Mouse (Mus musculus): ENCODE results near the gene Zfp536. TPM values are rescaled to one million over a fixed set of nuclear protein-coding genes. Genes with fewer than 3 reads are reported as not detected.

Gene Zfp536
- polyA plus RNA-seq, 1 experiment from 2014 or later = 36.0 TPM

DNA sequence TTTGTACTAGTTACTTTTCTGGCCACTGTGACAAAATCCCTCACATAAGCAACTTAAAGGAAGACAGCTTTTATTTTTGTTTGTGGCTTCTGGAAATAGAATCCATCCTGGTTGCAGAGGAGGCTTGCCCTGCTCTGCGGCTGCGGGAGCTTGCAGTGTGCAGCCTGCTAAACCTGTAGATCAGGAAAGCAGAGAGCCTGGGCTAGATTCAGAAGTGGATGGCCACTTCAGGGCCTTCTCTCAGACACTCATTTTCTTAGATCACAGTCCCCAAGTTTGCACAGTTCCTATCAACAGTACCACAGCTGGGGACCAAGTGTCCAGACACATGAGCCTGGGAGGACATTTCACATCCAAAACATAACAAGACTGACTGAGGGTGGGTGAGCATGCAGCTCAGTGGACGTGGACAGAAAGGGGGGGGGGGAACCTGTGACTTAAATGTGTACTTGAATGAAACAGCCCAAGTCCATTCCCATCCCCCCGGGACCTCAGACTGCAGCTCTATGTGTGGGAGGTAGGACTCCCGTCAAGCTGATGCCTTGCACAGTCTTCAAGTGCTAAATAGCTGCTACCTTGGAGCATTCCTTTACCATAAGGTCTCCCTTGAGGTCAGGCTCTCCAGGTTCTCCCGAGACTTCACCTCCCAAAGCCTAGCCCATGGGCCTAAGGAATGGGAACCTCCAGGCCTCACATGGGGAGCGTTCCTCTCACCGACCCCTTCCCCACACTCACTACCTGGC lies 262.3 kb downstream of the Zfp536 start:
- ATAC-seq (replicated peaks) = no peak
- H3K27ac ChIP-seq (replicated peaks) = no peak overlapping the region; the same call in 1 of the 2 replicates
- 83% methylated on average over 8 of the region's 8 CpGs for WGBS
- H3K4me1 ChIP-seq = peaks cover 43% of the 10 kb centered on the region
- H3K27me3 ChIP-seq = no peaks in the 10 kb centered on the region
- no peaks in the 10 kb centered on the region for H3K36me3 ChIP-seq
- H3K4me3 ChIP-seq = no peak overlapping the region
- no peaks in the 10 kb centered on the region for H3K9me3 ChIP-seq
- H3K9ac ChIP-seq (replicated peaks) = no peak overlapping the region
- no peak overlapping the region for H3K4me2 ChIP-seq (replicated peaks)

- WGBS = 54% methylated on average over 9 of the region's 9 CpGs
- no peak overlapping the region for H3K9ac ChIP-seq (replicated peaks)
- H3K4me3 ChIP-seq = no peak overlapping the region
- H3K9me3 ChIP-seq = no peaks in the 10 kb centered on the region
- peaks cover 43% of the 10 kb centered on the region for H3K4me1 ChIP-seq
- no peak overlapping the region for H3K27ac ChIP-seq (replicated peaks)
- peak; percentile 60 for ATAC-seq (replicated peaks)
- H3K27me3 ChIP-seq = no peaks in the 10 kb centered on the region
- H3K4me2 ChIP-seq (replicated peaks) = no peak overlapping the region
- H3K36me3 ChIP-seq = no peaks in the 10 kb centered on the region
Observed at GRCm38 (mm10) chr7:37509700-37510099, 263.7 kb downstream of the Zfp536 start.

DNA sequence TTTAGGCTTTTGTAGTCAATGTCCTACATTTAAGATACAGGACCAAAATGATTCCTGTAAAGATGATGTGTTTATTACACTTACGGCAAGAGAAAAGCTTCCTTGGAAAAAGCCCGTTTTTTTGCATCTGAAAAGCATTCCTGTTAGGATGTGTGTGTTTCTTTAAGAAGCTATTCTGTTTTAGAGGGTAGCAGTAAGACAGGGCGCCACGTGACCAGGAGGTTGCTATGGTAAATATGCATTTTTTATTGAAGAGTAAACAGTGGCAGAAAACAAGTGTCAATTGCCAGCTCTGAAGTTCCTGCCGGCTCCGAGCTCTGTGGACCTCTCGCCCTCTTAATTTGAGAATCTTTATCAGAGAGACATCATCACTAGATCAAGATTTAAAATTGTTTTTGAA lies 267.9 kb downstream of the Zfp536 start:
- H3K9ac ChIP-seq (replicated peaks) = no peak overlapping the region
- no peaks in the 10 kb centered on the region for H3K36me3 ChIP-seq
- peak overlapping the region; percentile 63 for H3K27ac ChIP-seq (replicated peaks)
- WGBS = 35% methylated on average over 7 of the region's 7 CpGs
- no peaks in the 10 kb centered on the region for H3K27me3 ChIP-seq
- no peaks in the 10 kb centered on the region for H3K9me3 ChIP-seq
- no peak for ATAC-seq (replicated peaks)
- H3K4me2 ChIP-seq (replicated peaks) = peak overlapping the region; percentile 13; the same call in 1 of the 2 replicates
- H3K4me1 ChIP-seq = peaks cover 37% of the 10 kb centered on the region
- no peak overlapping the region for H3K4me3 ChIP-seq

DNA sequence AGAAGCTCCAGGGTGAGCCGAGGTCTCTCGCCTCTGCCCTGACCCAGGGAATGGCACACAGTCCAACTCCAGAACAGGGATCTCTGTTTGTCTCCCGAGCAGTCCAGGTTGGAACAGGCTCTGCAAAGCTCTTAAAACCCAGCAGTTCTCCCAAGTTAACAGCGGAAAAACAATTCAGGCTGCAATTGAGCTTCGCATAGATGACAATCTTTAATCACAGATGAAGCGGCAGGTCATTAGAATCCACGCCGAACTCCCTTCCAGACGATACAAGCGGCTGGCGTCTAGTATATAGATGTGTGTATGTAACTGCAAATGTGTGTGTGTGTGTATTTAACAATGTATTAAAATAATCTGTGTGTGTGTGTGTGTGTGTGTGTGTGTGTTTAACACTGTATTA lies 268.3 kb downstream of the Zfp536 start:
- H3K9me3 ChIP-seq = no peaks in the 10 kb centered on the region
- no peak overlapping the region for H3K4me3 ChIP-seq
- peaks cover 33% of the 10 kb centered on the region for H3K4me1 ChIP-seq
- H3K27me3 ChIP-seq = no peaks in the 10 kb centered on the region
- H3K36me3 ChIP-seq = no peaks in the 10 kb centered on the region
- H3K9ac ChIP-seq (replicated peaks) = no peak overlapping the region
- WGBS = 58% methylated on average over 11 of the region's 11 CpGs
- H3K4me2 ChIP-seq (replicated peaks) = no peak overlapping the region
- H3K27ac ChIP-seq (replicated peaks) = peak overlapping the region; percentile 63; the same call in 1 of the 2 replicates
- no peak for ATAC-seq (replicated peaks)

DNA sequence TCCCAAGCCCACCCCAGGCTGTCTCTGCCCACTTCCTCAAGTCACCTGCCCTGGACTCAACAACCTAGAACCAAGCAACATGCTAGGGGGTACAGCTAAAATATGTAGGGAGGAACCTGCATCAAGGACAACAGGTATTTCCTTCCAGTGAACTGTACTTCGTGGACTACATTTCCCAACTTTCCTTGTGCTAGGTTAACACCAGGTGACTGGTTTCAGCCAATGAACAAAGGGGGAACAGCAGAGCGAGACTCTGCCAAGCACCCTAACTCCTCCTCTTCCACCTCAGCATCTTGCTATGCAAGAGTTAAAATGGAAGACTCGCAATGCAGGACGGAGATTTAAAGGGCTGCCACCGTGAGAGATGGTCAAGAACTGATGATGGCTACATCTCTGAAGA lies 274.6 kb downstream of the Zfp536 start:
- H3K4me2 ChIP-seq (replicated peaks) = no peak overlapping the region
- no peak overlapping the region for H3K27ac ChIP-seq (replicated peaks)
- no peak overlapping the region for H3K9ac ChIP-seq (replicated peaks)
- no peaks in the 10 kb centered on the region for H3K4me1 ChIP-seq
- H3K36me3 ChIP-seq = no peaks in the 10 kb centered on the region
- H3K4me3 ChIP-seq = no peak overlapping the region
- no peaks in the 10 kb centered on the region for H3K9me3 ChIP-seq
- WGBS = 73% methylated on average over 5 of the region's 5 CpGs
- no peak for ATAC-seq (replicated peaks)
- no peaks in the 10 kb centered on the region for H3K27me3 ChIP-seq

DNA sequence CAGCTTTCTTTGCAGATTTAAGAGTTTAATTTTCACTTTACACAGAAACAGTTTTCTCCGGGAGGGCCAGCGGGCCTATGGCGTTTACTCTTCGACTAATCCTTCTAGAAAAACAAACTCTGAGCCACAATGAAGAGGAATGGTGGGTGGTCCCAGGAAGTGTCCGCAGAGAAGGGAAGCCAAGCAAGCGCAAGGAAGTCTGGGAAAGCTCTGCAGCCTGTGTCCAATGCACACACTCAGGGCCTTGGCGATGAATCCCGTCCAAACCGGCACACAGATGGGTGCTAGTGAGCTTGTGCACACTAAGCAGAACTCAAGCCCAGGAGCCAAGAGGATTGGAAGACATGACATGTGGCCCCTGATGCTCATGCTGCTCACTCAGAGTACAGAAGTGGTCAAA lies 276.9 kb downstream of the Zfp536 start:
- ATAC-seq (replicated peaks) = no peak
- Histone ChIP-seq H3K9me3 (no peaks in the 10 kb centered on the region), H3K4me2 (replicated peaks) (no peak overlapping the region), H3K27ac (replicated peaks) (no peak overlapping the region), H3K4me3 (no peak overlapping the region), H3K4me1 (no peaks in the 10 kb centered on the region), H3K36me3 (no peaks in the 10 kb centered on the region), H3K9ac (replicated peaks) (no peak overlapping the region), H3K27me3 (no peaks in the 10 kb centered on the region)
- WGBS = 65% methylated on average over 9 of the region's 9 CpGs

DNA sequence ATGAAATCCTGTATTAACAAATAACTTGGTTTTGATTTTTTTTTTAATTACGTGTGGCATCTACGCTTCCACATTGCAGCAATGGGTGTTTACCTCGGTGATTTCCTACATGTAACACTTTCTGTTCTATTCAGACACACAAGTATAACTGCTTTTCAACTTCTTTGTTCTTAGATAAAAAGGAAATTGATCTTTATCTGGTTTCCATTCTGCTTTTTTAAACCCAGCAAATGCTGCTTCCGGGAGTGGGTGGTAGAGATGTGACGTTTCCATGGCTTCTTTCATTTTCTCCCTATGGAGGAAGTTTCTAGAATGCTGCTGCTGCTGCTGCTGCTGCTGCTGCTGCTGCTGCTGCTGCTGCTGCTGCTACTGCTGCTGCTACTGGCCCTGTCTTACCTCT lies 283.1 kb downstream of the Zfp536 start:
- 75% methylated on average over 5 of the region's 5 CpGs for WGBS
- ATAC-seq (replicated peaks) = no peak

GRCm38 (mm10) chr7:37484946-37485345 lies 288.5 kb downstream of the Zfp536 start:
- WGBS = 86% methylated on average over 3 of the region's 3 CpGs
- Histone ChIP-seq H3K27ac (replicated peaks) (no peak overlapping the region), H3K9me3 (no peaks in the 10 kb centered on the region), H3K4me3 (no peak overlapping the region), H3K9ac (replicated peaks) (no peak overlapping the region), H3K36me3 (no peaks in the 10 kb centered on the region), H3K4me1 (peaks cover 5% of the 10 kb centered on the region; the same call in 1 of the 2 replicates), H3K27me3 (no peaks in the 10 kb centered on the region), H3K4me2 (replicated peaks) (no peak overlapping the region)
- no peak for ATAC-seq (replicated peaks)

More for the DNA sequence above, 283.1 kb downstream of the Zfp536 start:
- H3K36me3 ChIP-seq = no peaks in the 10 kb centered on the region
- H3K9ac ChIP-seq (replicated peaks) = no peak overlapping the region
- H3K9me3 ChIP-seq = no peaks in the 10 kb centered on the region
- H3K4me3 ChIP-seq = no peak overlapping the region
- H3K27me3 ChIP-seq = no peaks in the 10 kb centered on the region
- H3K4me2 ChIP-seq (replicated peaks) = no peak overlapping the region
- H3K27ac ChIP-seq (replicated peaks) = no peak overlapping the region
- peaks cover 5% of the 10 kb centered on the region; the same call in 1 of the 2 replicates for H3K4me1 ChIP-seq

DNA sequence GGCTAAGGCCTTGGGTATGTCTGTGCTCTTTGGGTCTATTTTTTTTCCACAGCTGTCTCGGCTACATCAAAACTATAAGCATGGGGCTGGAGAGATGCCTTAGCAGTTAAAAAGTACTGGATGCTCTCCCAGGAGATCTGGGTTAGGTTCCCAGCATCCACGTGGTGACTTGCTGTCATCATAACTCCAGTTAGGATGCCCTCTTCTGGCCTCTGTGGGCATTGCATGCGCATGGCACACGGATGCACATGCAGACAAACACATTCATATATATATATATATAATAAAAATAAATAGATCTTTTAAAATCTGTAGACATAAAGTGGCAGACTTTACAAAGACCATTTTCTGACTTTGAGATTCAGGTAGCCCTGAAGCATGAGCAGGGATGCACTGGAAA lies 290.9 kb downstream of the Zfp536 start:
- H3K36me3 ChIP-seq = no peaks in the 10 kb centered on the region
- H3K9me3 ChIP-seq = no peaks in the 10 kb centered on the region
- H3K27me3 ChIP-seq = no peaks in the 10 kb centered on the region
- H3K9ac ChIP-seq (replicated peaks) = no peak overlapping the region
- H3K4me1 ChIP-seq = peaks cover 5% of the 10 kb centered on the region; the same call in 1 of the 2 replicates
- no peak overlapping the region for H3K4me2 ChIP-seq (replicated peaks)
- no peak overlapping the region for H3K4me3 ChIP-seq
- no peak overlapping the region for H3K27ac ChIP-seq (replicated peaks)
- WGBS = 82% methylated on average over 4 of the region's 4 CpGs
- ATAC-seq (replicated peaks) = no peak

GRCm38 (mm10) chr7:37481165-37481564 lies 292.3 kb downstream of the Zfp536 start:
- no peak overlapping the region for H3K4me2 ChIP-seq (replicated peaks)
- no peak overlapping the region for H3K27ac ChIP-seq (replicated peaks)
- H3K36me3 ChIP-seq = no peaks in the 10 kb centered on the region
- WGBS = 78% methylated on average over 6 of the region's 6 CpGs
- H3K9ac ChIP-seq (replicated peaks) = no peak overlapping the region
- ATAC-seq (replicated peaks) = no peak
- H3K4me1 ChIP-seq = no peaks in the 10 kb centered on the region
- no peaks in the 10 kb centered on the region for H3K9me3 ChIP-seq
- H3K27me3 ChIP-seq = no peaks in the 10 kb centered on the region
- no peak overlapping the region for H3K4me3 ChIP-seq

GRCm38 (mm10) chr7:37477309-37477708 lies 296.1 kb downstream of the Zfp536 start:
- H3K36me3 ChIP-seq = no peaks in the 10 kb centered on the region
- no peaks in the 10 kb centered on the region for H3K27me3 ChIP-seq
- H3K4me3 ChIP-seq = no peak overlapping the region
- H3K4me1 ChIP-seq = no peaks in the 10 kb centered on the region
- ATAC-seq (replicated peaks) = no peak
- 73% methylated on average over 5 of the region's 5 CpGs for WGBS
- H3K9me3 ChIP-seq = no peaks in the 10 kb centered on the region
- no peak overlapping the region for H3K4me2 ChIP-seq (replicated peaks)
- no peak overlapping the region for H3K9ac ChIP-seq (replicated peaks)
- no peak overlapping the region for H3K27ac ChIP-seq (replicated peaks)

- H3K9ac ChIP-seq (replicated peaks) = no peak overlapping the region
- no peak overlapping the region for H3K4me3 ChIP-seq
- no peak overlapping the region for H3K27ac ChIP-seq (replicated peaks)
- no peaks in the 10 kb centered on the region for H3K9me3 ChIP-seq
- no peaks in the 10 kb centered on the region for H3K27me3 ChIP-seq
- no peak overlapping the region for H3K4me2 ChIP-seq (replicated peaks)
- no peaks in the 10 kb centered on the region for H3K36me3 ChIP-seq
- 70% methylated on average over 2 of the region's 2 CpGs for WGBS
- no peaks in the 10 kb centered on the region for H3K4me1 ChIP-seq
- no peak for ATAC-seq (replicated peaks)
Observed at GRCm38 (mm10) chr7:37475485-37475884, 298.0 kb downstream of the Zfp536 start.

DNA sequence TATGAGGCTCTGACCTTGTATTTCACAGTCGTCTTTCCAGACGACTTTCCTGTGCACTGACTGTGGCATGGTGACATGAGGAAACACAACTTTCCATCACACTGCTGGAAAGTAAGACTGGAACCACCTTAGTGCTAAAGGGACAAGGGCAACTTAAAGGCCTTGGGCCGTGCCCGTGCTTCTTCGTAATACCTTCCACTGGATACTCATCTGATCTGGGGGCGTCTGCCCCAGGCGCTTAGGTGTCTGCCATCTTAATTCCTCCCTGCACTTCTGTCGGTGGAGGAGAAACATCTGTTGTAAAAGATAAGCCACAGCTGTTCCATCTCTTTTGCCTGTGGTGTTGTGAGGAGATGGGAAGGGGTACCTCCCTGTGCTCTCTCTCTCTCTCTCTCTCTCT lies 299.2 kb downstream of the Zfp536 start:
- Histone ChIP-seq H3K4me3 (no peak overlapping the region), H3K4me2 (replicated peaks) (no peak overlapping the region), H3K9me3 (no peaks in the 10 kb centered on the region), H3K36me3 (no peaks in the 10 kb centered on the region), H3K27me3 (no peaks in the 10 kb centered on the region), H3K9ac (replicated peaks) (no peak overlapping the region), H3K27ac (replicated peaks) (no peak overlapping the region), H3K4me1 (no peaks in the 10 kb centered on the region)
- no peak for ATAC-seq (replicated peaks)
- 82% methylated on average over 8 of the region's 8 CpGs for WGBS
